Mouse (Mus musculus): ENCODE measurements around the gene Ak8. TPM values are rescaled to one million over a fixed set of nuclear protein-coding genes. Genes with fewer than 3 reads are reported as not detected.

The Ak8 gene
- total and polyA plus RNA-seq, 3 experiments = 1.5 to 2.6 TPM; not detected in 1

- peaks cover 2 to 13% of the 10 kb centered on the region in 2 experiments; a peak in 3 of 4 replicates for H3K36me3 ChIP-seq (ENCODE audit: control insufficient read depth in 1 of 2, insufficient read depth in 2 of 2, low read length in 2 of 2)
- H3K9ac ChIP-seq (ENCODE audit: control insufficient read depth, low read depth, low read length, poor library complexity, severe bottlenecking) = no peak overlapping the region
- no peaks in the 10 kb centered on the region for H3K79me2 ChIP-seq (ENCODE audit: control insufficient read depth, insufficient read depth, low read length, poor library complexity)
- TF ChIP-seq TCF12 (IDR thresholded peaks at IDR 0.05; ENCODE audit: low read depth, low read length) = no peak
- TF ChIP-seq SMC3 (IDR thresholded peaks at IDR 0.05; ENCODE audit: low read depth, low read length) = no peak
- TF ChIP-seq CTCF (IDR thresholded peaks at IDR 0.05 in 2 of 3, conservative IDR thresholded peaks at IDR 0.05 in 1 of 3; ENCODE audit: control insufficient read depth in 1 of 3, insufficient read depth in 1 of 3, low read depth in 2 of 3, low read length in 3 of 3, poor library complexity in 1 of 3, severe bottlenecking in 1 of 3) = no peak
- TF ChIP-seq MEF2A (IDR thresholded peaks at IDR 0.05; ENCODE audit: extremely low read depth, insufficient replicate concordance, low read depth, low read length, poor library complexity, severe bottlenecking) = no peak
- TF ChIP-seq ELF1 (IDR thresholded peaks at IDR 0.05; ENCODE audit: low read depth, low read length) = no peak
- TF ChIP-seq EP300 (IDR thresholded peaks at IDR 0.05; ENCODE audit: low read depth in 1 of 2, low read length in 2 of 2) = no peak
- TF ChIP-seq MYB (IDR thresholded peaks at IDR 0.05; ENCODE audit: low read depth, low read length) = no peak
- TF ChIP-seq MAX (IDR thresholded peaks at IDR 0.05; ENCODE audit: low read length) = no peak
- no peak for TF ChIP-seq POLR2A (IDR thresholded peaks at IDR 0.05; ENCODE audit: control insufficient read depth in 1 of 2, insufficient read depth in 1 of 2, low read depth in 1 of 2, low read length in 2 of 2, poor library complexity in 1 of 2)
- TF ChIP-seq ZKSCAN1 (IDR thresholded peaks at IDR 0.05; ENCODE audit: low read depth, low read length) = no peak
- TF ChIP-seq NRF1 (IDR thresholded peaks at IDR 0.05; ENCODE audit: insufficient read depth, low read depth, low read length, poor library complexity, severe bottlenecking) = no peak
- TF ChIP-seq GATA1 (IDR thresholded peaks at IDR 0.05; ENCODE audit: low read depth, low read length) = no peak
- TF ChIP-seq UBTF (IDR thresholded peaks at IDR 0.05; ENCODE audit: borderline replicate concordance, insufficient read depth, low read depth, low read length) = no peak
- TF ChIP-seq SIN3A (IDR thresholded peaks at IDR 0.05; ENCODE audit: low read length) = no peak
- no peak for TF ChIP-seq USF1 (IDR thresholded peaks at IDR 0.05; ENCODE audit: low read depth, low read length)
- no peak for TF ChIP-seq CHD1 (IDR thresholded peaks at IDR 0.05; ENCODE audit: low read depth, low read length)
- no peaks in the 10 kb centered on the region; a peak in 1 of 4 replicates for H3K4me1 ChIP-seq (ENCODE audit: control insufficient read depth in 1 of 2, insufficient read depth in 2 of 2, low read length in 2 of 2)
- no peaks in the 10 kb centered on the region for H3K9me3 ChIP-seq (replicated peaks; ENCODE audit: insufficient read depth, low read length)
- no peak overlapping the region for H3K27ac ChIP-seq (ENCODE audit: control insufficient read depth, low read depth, low read length)
- no peak for DNase-seq (ENCODE audit: low read depth, low spot score)
- H3K4me3 ChIP-seq (ENCODE audit: control insufficient read depth in 1 of 2, insufficient read depth in 1 of 2, low read depth in 2 of 2, low read length in 2 of 2) = no peak overlapping the region
- no peaks in the 10 kb centered on the region for H3K27me3 ChIP-seq (ENCODE audit: control insufficient read depth in 1 of 2, insufficient read depth in 2 of 2, low read length in 2 of 2)
Measured at GRCm38 (mm10) chr2:28860678-28861423, 160.9 kb downstream of the Ak8 start.

Other genes with a start within 250 kb of the Ak8 start
- not detected in 2 replicates for gene 1700007K13Rik, start 233.8 kb upstream of the Ak8 start, total RNA-seq (2012; rRNA removed)
- not detected for gene 1700007K13Rik, start 233.8 kb upstream of the Ak8 start, polyA plus RNA-seq (2012; ENCODE audit: insufficient read depth in 1 of 2, insufficient read length in 2 of 2, low read depth in 1 of 2, low replicate concordance in 2 of 2, missing spikeins in 1 of 2)
- gene Mrps2, start 232.1 kb upstream of the Ak8 start, total RNA-seq (2012; rRNA removed) = 26.5 and 30.5 TPM in 2 replicates
- gene Mrps2, start 232.1 kb upstream of the Ak8 start, polyA plus RNA-seq (2012; ENCODE audit: insufficient read depth in 1 of 2, insufficient read length in 2 of 2, low read depth in 1 of 2, low replicate concordance in 2 of 2, missing spikeins in 1 of 2) = 10 to 100 TPM; 70.3 to 71.4 TPM
- not detected in 2 replicates for gene Gbgt1, start 203.3 kb upstream of the Ak8 start, total RNA-seq (2012; rRNA removed)
- gene Gbgt1, start 203.3 kb upstream of the Ak8 start, polyA plus RNA-seq (2012; ENCODE audit: insufficient read depth in 1 of 2, insufficient read length in 2 of 2, low read depth in 1 of 2, low replicate concordance in 2 of 2, missing spikeins in 1 of 2) = under 1 TPM in 1 of 2 experiments, not detected in 1; 0.11 TPM
- not detected in 2 replicates for gene Gm10134, start 194.1 kb upstream of the Ak8 start, total RNA-seq (2012; rRNA removed)
- not detected for gene Gm10134, start 194.1 kb upstream of the Ak8 start, polyA plus RNA-seq (2012; ENCODE audit: insufficient read depth in 1 of 2, insufficient read length in 2 of 2, low read depth in 1 of 2, low replicate concordance in 2 of 2, missing spikeins in 1 of 2)
- gene Ralgds, start 187.0 kb upstream of the Ak8 start, total RNA-seq (2012; rRNA removed) = 4.7 and 5.0 TPM in 2 replicates
- gene Ralgds, start 187.0 kb upstream of the Ak8 start, polyA plus RNA-seq (2012; ENCODE audit: insufficient read depth in 1 of 2, insufficient read length in 2 of 2, low read depth in 1 of 2, low replicate concordance in 2 of 2, missing spikeins in 1 of 2) = 10 to 100 TPM in 1 of 2 experiments, not detected in 1; 11.0 TPM
- gene Cel, start 136.8 kb upstream of the Ak8 start, total RNA-seq (2012; rRNA removed) = not detected in 2 replicates
- gene Cel, start 136.8 kb upstream of the Ak8 start, polyA plus RNA-seq (2012; ENCODE audit: insufficient read depth in 1 of 2, insufficient read length in 2 of 2, low read depth in 1 of 2, low replicate concordance in 2 of 2, missing spikeins in 1 of 2) = not detected
- 20.3 and 22.5 TPM in 2 replicates for gene Gtf3c5, start 116.4 kb upstream of the Ak8 start, total RNA-seq (2012; rRNA removed)
- 10 to 100 TPM in 1 of 2 experiments, not detected in 1; 50.2 TPM for gene Gtf3c5, start 116.4 kb upstream of the Ak8 start, polyA plus RNA-seq (2012; ENCODE audit: insufficient read depth in 1 of 2, insufficient read length in 2 of 2, low read depth in 1 of 2, low replicate concordance in 2 of 2, missing spikeins in 1 of 2)
- gene Gfi1b, start 78.2 kb upstream of the Ak8 start, total RNA-seq (2012; rRNA removed) = 75.1 and 82.9 TPM in 2 replicates
- gene Gfi1b, start 78.2 kb upstream of the Ak8 start, polyA plus RNA-seq (2012; ENCODE audit: insufficient read depth in 1 of 2, insufficient read length in 2 of 2, low read depth in 1 of 2, low replicate concordance in 2 of 2, missing spikeins in 1 of 2) = 100 to 1,000 TPM; 194 to 277 TPM
- gene Tsc1, start 58.9 kb upstream of the Ak8 start, total RNA-seq (2012; rRNA removed) = 7.5 and 8.0 TPM in 2 replicates
- 10 to 100 TPM in 1 of 2 experiments, not detected in 1; 16.4 TPM for gene Tsc1, start 58.9 kb upstream of the Ak8 start, polyA plus RNA-seq (2012; ENCODE audit: insufficient read depth in 1 of 2, insufficient read length in 2 of 2, low read depth in 1 of 2, low replicate concordance in 2 of 2, missing spikeins in 1 of 2)
- gene Spaca9, start 437 bp upstream of the Ak8 start, total RNA-seq (2012; rRNA removed) = 0.36 and 0.92 TPM in 2 replicates
- gene Spaca9, start 437 bp upstream of the Ak8 start, polyA plus RNA-seq (2012; ENCODE audit: insufficient read depth in 1 of 2, insufficient read length in 2 of 2, low read depth in 1 of 2, low replicate concordance in 2 of 2, missing spikeins in 1 of 2) = 1 to 10 TPM in 1 of 2 experiments, not detected in 1; 5.4 TPM
- 34.7 and 37.4 TPM in 2 replicates for gene Gtf3c4, start 140.2 kb downstream of the Ak8 start, total RNA-seq (2012; rRNA removed)
- gene Gtf3c4, start 140.2 kb downstream of the Ak8 start, polyA plus RNA-seq (2012; ENCODE audit: insufficient read depth in 1 of 2, insufficient read length in 2 of 2, low read depth in 1 of 2, low replicate concordance in 2 of 2, missing spikeins in 1 of 2) = 10 to 100 TPM in 1 of 2 experiments, not detected in 1; 28.3 TPM
- gene Ddx31, start 140.2 kb downstream of the Ak8 start, total RNA-seq (2012; rRNA removed) = 22.8 and 26.0 TPM in 2 replicates
- 10 to 100 TPM in 1 of 2 experiments, not detected in 1; 20.9 TPM for gene Ddx31, start 140.2 kb downstream of the Ak8 start, polyA plus RNA-seq (2012; ENCODE audit: insufficient read depth in 1 of 2, insufficient read length in 2 of 2, low read depth in 1 of 2, low replicate concordance in 2 of 2, missing spikeins in 1 of 2)
- gene Barhl1, start 216.5 kb downstream of the Ak8 start, total RNA-seq (2012; rRNA removed) = 0.10 and 0.15 TPM in 2 replicates
- under 1 TPM in 1 of 2 experiments, not detected in 1; 0.47 TPM for gene Barhl1, start 216.5 kb downstream of the Ak8 start, polyA plus RNA-seq (2012; ENCODE audit: insufficient read depth in 1 of 2, insufficient read length in 2 of 2, low read depth in 1 of 2, low replicate concordance in 2 of 2, missing spikeins in 1 of 2)